Mouse (Mus musculus) liver, adult 2 months (tissue): ENCODE results near the gene Clcn6.

Source experiments
- CTCF ChIP-seq: fragments of 200-500 bp; IDR thresholded peaks from 2 replicates; pipeline ENCODE4 v1.5.1; 2011; ENCODE audit warnings: low read depth, low read length, control low read depth
- POLR2A ChIP-seq: fragments of 200-500 bp; IDR thresholded peaks from 2 replicates; pipeline ENCODE4 v1.6.1; 2011; ENCODE audit warnings: low read length, control low read depth; ENCODE audit not compliant: insufficient read depth; ENCODE audit errors: extremely low read depth

DNA sequence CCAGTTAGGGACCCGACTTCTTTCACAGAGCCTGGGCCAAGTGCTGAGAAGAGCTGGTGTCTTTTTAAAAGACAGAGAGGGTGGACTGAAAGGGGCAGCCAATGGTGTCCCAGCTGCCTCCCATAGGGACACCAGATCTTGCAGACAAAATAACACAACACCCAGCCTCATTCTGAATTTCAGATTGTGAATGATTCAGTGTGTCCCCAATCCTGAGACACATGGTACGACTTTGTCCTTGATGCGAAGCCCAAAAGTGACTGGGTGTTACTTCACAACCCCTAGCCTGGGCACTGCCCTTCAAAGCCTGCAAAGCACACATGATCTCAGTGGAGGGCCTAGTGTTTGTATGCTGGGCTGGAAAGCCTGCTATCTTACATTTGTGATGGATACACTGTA is 47.3 kb upstream of the Clcn6 start:
- TF ChIP-seq POLR2A (no peak), CTCF (no peak)
